Mouse (Mus musculus): ENCODE results near the gene Olfr618. TPM values are rescaled to one million over a fixed set of nuclear protein-coding genes. Genes with fewer than 3 reads are reported as not detected.

The Olfr618 gene
- not detected for polyA plus RNA-seq (2017; shearing (Covaris generic))

GRCm38 (mm10) chr7:103589803-103590202 lies at the start of gene Olfr618:
Gene Olfr618, plus strand, starts transcription at chr7:103590103.

GRCm38 (mm10) chr7:103542617-103543016 lies 47.3 kb upstream of the Olfr618 start, which contains the start of gene Olfr612:
Gene Olfr612, minus strand, starts transcription at chr7:103542717.

GRCm38 (mm10) chr7:103547774-103548173 lies 42.1 kb upstream of the Olfr618 start, which contains the start of gene Olfr613:
Gene Olfr613, plus strand, starts transcription at chr7:103548074.

GRCm38 (mm10) chr7:103555779-103556178 lies 34.1 kb upstream of the Olfr618 start, which contains the start of gene Olfr615:
Gene Olfr615, plus strand, starts transcription at chr7:103556079.

GRCm38 (mm10) chr7:103569043-103569442 lies 20.9 kb upstream of the Olfr618 start, which contains the start of gene Olfr616:
Gene Olfr616, minus strand, starts transcription at chr7:103569143.

GRCm38 (mm10) chr7:103572761-103573160 lies 17.1 kb upstream of the Olfr618 start, which contains the start of gene Olfr617:
Gene Olfr617, plus strand, starts transcription at chr7:103573061.

GRCm38 (mm10) chr7:103600275-103600674 lies 10.4 kb downstream of the Olfr618 start, which contains the start of gene Olfr619:
Gene Olfr619, plus strand, starts transcription at chr7:103600575.

GRCm38 (mm10) chr7:103612434-103612833 lies 22.5 kb downstream of the Olfr618 start, which contains the start of gene Olfr620:
Gene Olfr620, minus strand, starts transcription at chr7:103612534.

GRCm38 (mm10) chr7:103642602-103643001 lies 52.7 kb downstream of the Olfr618 start, which contains the start of gene Olfr622:
Gene Olfr622, minus strand, starts transcription at chr7:103642702.

Other genes with a start within 250 kb of the Olfr618 start
- gene Olfr600, start 240.4 kb upstream of the Olfr618 start, polyA plus RNA-seq (2017; shearing (Covaris generic)): not detected
- gene Olfr601, start 227.4 kb upstream of the Olfr618 start, polyA plus RNA-seq (2017; shearing (Covaris generic)): not detected
- gene Olfr603, start 203.9 kb upstream of the Olfr618 start, polyA plus RNA-seq (2017; shearing (Covaris generic)): not detected
- not detected for gene Usp17lc, start 175.0 kb upstream of the Olfr618 start, polyA plus RNA-seq (2017; shearing (Covaris generic))
- not detected for gene Olfr605, start 144.7 kb upstream of the Olfr618 start, polyA plus RNA-seq (2017; shearing (Covaris generic))
- gene Olfr606, start 141.1 kb upstream of the Olfr618 start, polyA plus RNA-seq (2017; shearing (Covaris generic)): not detected
- not detected for gene Olfr607, start 126.0 kb upstream of the Olfr618 start, polyA plus RNA-seq (2017; shearing (Covaris generic))
- not detected for gene Olfr608, start 120.2 kb upstream of the Olfr618 start, polyA plus RNA-seq (2017; shearing (Covaris generic))
- gene Olfr609, start 92.0 kb upstream of the Olfr618 start, polyA plus RNA-seq (2017; shearing (Covaris generic)): not detected
- not detected for gene Olfr610, start 78.0 kb upstream of the Olfr618 start, polyA plus RNA-seq (2017; shearing (Covaris generic))
- gene Olfr611, start 69.3 kb upstream of the Olfr618 start, polyA plus RNA-seq (2017; shearing (Covaris generic)): not detected
- not detected for gene Olfr612, start 47.4 kb upstream of the Olfr618 start, polyA plus RNA-seq (2017; shearing (Covaris generic))
- gene Olfr613, start 42.0 kb upstream of the Olfr618 start, polyA plus RNA-seq (2017; shearing (Covaris generic)): not detected
- 0.23 TPM for gene Olfr615, start 34.0 kb upstream of the Olfr618 start, polyA plus RNA-seq (2017; shearing (Covaris generic))
- not detected for gene Olfr616, start 21.0 kb upstream of the Olfr618 start, polyA plus RNA-seq (2017; shearing (Covaris generic))
- gene Olfr617, start 17.0 kb upstream of the Olfr618 start, polyA plus RNA-seq (2017; shearing (Covaris generic)): not detected
- gene Olfr619, start 10.5 kb downstream of the Olfr618 start, polyA plus RNA-seq (2017; shearing (Covaris generic)): not detected
- gene Olfr620, start 22.4 kb downstream of the Olfr618 start, polyA plus RNA-seq (2017; shearing (Covaris generic)): 0.45 TPM
- gene Olfr622, start 52.6 kb downstream of the Olfr618 start, polyA plus RNA-seq (2017; shearing (Covaris generic)): not detected
- not detected for gene Olfr623, start 73.6 kb downstream of the Olfr618 start, polyA plus RNA-seq (2017; shearing (Covaris generic))
- gene Olfr624, start 81.1 kb downstream of the Olfr618 start, polyA plus RNA-seq (2017; shearing (Covaris generic)): not detected
- not detected for gene Olfr625-ps1, start 92.6 kb downstream of the Olfr618 start, polyA plus RNA-seq (2017; shearing (Covaris generic))
- gene Olfr243, start 124.6 kb downstream of the Olfr618 start, polyA plus RNA-seq (2017; shearing (Covaris generic)): 0.07 TPM
- not detected for gene Olfr628, start 140.3 kb downstream of the Olfr618 start, polyA plus RNA-seq (2017; shearing (Covaris generic))
- not detected for gene Olfr629, start 154.8 kb downstream of the Olfr618 start, polyA plus RNA-seq (2017; shearing (Covaris generic))
- gene Olfr630, start 167.2 kb downstream of the Olfr618 start, polyA plus RNA-seq (2017; shearing (Covaris generic)): not detected
- gene Olfr69, start 181.5 kb downstream of the Olfr618 start, polyA plus RNA-seq (2017; shearing (Covaris generic)): not detected
- not detected for gene Olfr68, start 189.6 kb downstream of the Olfr618 start, polyA plus RNA-seq (2017; shearing (Covaris generic))
- not detected for gene Olfr67, start 201.7 kb downstream of the Olfr618 start, polyA plus RNA-seq (2017; shearing (Covaris generic))
- not detected for gene Hbb-bt, start 223.9 kb downstream of the Olfr618 start, polyA plus RNA-seq (2017; shearing (Covaris generic))
- gene Hbb-bs, start 238.0 kb downstream of the Olfr618 start, polyA plus RNA-seq (2017; shearing (Covaris generic)): 4.4 TPM

Data from effector memory CD4-positive, alpha-beta T cell, adult 7 months (primary cell).